Mouse (Mus musculus): Measurements from ENCODE around the gene Rabgap1l. TPM values are rescaled to one million over a fixed set of nuclear protein-coding genes. Genes with fewer than 3 reads are reported as not detected.

The Rabgap1l gene
- polyA plus RNA-seq, 1 experiment = 37.1 TPM

DNA sequence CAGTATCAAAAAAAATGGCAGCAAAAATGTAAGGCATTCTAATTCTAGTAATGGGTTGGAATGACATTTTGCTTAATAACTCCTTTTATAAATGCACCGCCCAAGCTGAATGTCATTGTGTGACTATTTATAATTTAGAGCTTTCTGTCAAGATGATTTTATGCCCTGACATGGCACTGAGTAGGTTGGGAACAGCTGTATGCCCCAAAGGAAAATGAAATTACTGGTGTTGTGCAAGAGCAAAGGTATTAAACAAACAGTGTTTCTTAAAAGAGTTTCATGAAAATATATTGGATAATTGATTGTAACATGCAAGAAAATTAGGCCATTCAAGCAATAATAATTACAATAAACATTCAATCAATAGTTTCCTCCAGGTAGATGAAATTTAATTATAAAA lies 198.4 kb downstream of the Rabgap1l start:
- H3K27me3 ChIP-seq (ENCODE audit: control insufficient read depth, insufficient read depth, low read length, poor library complexity, severe bottlenecking) = no peaks in the 10 kb centered on the region
- TF ChIP-seq POLR2A (IDR thresholded peaks at IDR 0.05; ENCODE audit: insufficient read depth, low read length) = no peak
- TF ChIP-seq CTCF (IDR thresholded peaks at IDR 0.05; ENCODE audit: low read depth, low read length) = no peak
- TF ChIP-seq EP300 (IDR thresholded peaks at IDR 0.05; ENCODE audit: insufficient read depth, low read depth, low read length) = no peak

DNA sequence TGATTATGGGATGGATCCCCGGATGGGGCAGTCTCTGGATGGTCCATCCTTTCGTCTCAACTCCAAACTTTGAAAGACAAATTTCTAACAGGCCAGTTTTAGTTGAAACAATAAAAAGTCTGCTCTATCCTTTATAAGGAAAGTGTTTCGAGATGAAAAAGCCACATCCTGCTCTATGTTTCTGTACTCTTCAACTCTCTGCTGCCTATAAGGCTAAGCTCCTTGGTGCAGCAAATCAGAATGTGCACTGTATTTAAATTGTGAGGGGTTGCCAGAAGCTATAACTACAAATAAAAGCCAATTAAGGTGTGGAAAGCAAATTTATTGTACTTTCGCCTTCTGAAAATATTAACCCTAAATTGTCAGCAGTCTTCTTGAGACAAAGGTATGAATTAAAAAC lies 198.9 kb downstream of the Rabgap1l start:
- no peaks in the 10 kb centered on the region for H3K27me3 ChIP-seq (ENCODE audit: control insufficient read depth, insufficient read depth, low read length, poor library complexity, severe bottlenecking)

More for the DNA sequence above, 198.4 kb downstream of the Rabgap1l start:
- Histone ChIP-seq H3K9ac (ENCODE audit: low read depth, poor library complexity, severe bottlenecking) (no peak overlapping the region), H3K4me1 (ENCODE audit: control insufficient read depth, insufficient read depth, low read length) (no peaks in the 10 kb centered on the region), H3K27ac (ENCODE audit: insufficient read depth, low read length) (no peak overlapping the region), H3K36me3 (ENCODE audit: control insufficient read depth, insufficient read depth, low read length, poor library complexity, severe bottlenecking) (no peaks in the 10 kb centered on the region), H3K9me3 (replicated peaks; ENCODE audit: control insufficient read depth, insufficient read depth, low read length, poor library complexity, severe bottlenecking) (no peaks in the 10 kb centered on the region), H3K4me3 (ENCODE audit: low read depth, low read length) (no peak overlapping the region)

DNA sequence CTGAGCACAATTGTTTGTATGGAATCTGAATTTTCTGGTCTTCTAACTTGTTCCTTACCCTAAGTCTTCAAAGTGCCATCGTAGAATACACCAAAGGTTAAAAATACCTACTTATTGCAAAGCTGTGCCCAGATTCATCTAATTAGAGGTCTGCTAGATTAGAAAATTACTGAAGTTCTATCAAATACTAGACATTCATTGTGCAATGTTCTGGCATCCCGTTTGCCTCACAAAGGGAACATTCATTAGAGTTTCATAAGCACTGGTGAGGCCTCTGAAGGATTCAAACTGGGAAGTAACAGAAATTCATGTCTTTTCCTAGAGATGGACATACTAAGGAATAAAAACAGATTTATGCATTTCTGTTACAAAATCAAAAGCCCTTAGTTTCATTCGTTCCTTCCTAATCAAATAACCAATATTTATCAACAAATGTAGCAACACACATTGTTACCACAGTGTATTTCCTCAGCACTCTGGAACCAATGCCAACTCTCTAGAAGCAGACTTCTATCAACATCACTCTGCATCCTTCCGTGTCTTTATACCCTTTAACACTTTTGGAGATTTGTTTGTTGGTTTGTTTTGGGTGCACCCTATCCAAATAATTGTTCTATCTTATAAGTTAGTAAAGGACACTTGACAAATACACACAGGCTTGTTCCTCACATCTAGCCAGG lies 204.0 kb downstream of the Rabgap1l start:
- Histone ChIP-seq H3K9ac (ENCODE audit: low read depth, poor library complexity, severe bottlenecking) (no peak overlapping the region), H3K27me3 (ENCODE audit: control insufficient read depth, insufficient read depth, low read length, poor library complexity, severe bottlenecking) (no peaks in the 10 kb centered on the region), H3K36me3 (ENCODE audit: control insufficient read depth, insufficient read depth, low read length, poor library complexity, severe bottlenecking) (no peaks in the 10 kb centered on the region), H3K4me3 (ENCODE audit: low read depth, low read length) (no peak overlapping the region), H3K27ac (ENCODE audit: insufficient read depth, low read length) (no peak overlapping the region), H3K4me1 (ENCODE audit: control insufficient read depth, insufficient read depth, low read length) (no peaks in the 10 kb centered on the region), H3K9me3 (replicated peaks; ENCODE audit: control insufficient read depth, insufficient read depth, low read length, poor library complexity, severe bottlenecking) (no peaks in the 10 kb centered on the region)
- no peak for TF ChIP-seq POLR2A (IDR thresholded peaks at IDR 0.05; ENCODE audit: insufficient read depth, low read length)

More for the DNA sequence above, 198.9 kb downstream of the Rabgap1l start:
- no peak overlapping the region for H3K4me3 ChIP-seq (ENCODE audit: low read depth, low read length)
- TF ChIP-seq EP300 (IDR thresholded peaks at IDR 0.05; ENCODE audit: insufficient read depth, low read depth, low read length) (no peak), CTCF (IDR thresholded peaks at IDR 0.05; ENCODE audit: low read depth, low read length) (no peak), POLR2A (IDR thresholded peaks at IDR 0.05; ENCODE audit: insufficient read depth, low read length) (no peak)
- no peaks in the 10 kb centered on the region for H3K9me3 ChIP-seq (replicated peaks; ENCODE audit: control insufficient read depth, insufficient read depth, low read length, poor library complexity, severe bottlenecking)
- H3K36me3 ChIP-seq (ENCODE audit: control insufficient read depth, insufficient read depth, low read length, poor library complexity, severe bottlenecking) = no peaks in the 10 kb centered on the region
- no peak overlapping the region for H3K27ac ChIP-seq (ENCODE audit: insufficient read depth, low read length)
- no peak overlapping the region for H3K9ac ChIP-seq (ENCODE audit: low read depth, poor library complexity, severe bottlenecking)
- H3K4me1 ChIP-seq (ENCODE audit: control insufficient read depth, insufficient read depth, low read length) = no peaks in the 10 kb centered on the region

DNA sequence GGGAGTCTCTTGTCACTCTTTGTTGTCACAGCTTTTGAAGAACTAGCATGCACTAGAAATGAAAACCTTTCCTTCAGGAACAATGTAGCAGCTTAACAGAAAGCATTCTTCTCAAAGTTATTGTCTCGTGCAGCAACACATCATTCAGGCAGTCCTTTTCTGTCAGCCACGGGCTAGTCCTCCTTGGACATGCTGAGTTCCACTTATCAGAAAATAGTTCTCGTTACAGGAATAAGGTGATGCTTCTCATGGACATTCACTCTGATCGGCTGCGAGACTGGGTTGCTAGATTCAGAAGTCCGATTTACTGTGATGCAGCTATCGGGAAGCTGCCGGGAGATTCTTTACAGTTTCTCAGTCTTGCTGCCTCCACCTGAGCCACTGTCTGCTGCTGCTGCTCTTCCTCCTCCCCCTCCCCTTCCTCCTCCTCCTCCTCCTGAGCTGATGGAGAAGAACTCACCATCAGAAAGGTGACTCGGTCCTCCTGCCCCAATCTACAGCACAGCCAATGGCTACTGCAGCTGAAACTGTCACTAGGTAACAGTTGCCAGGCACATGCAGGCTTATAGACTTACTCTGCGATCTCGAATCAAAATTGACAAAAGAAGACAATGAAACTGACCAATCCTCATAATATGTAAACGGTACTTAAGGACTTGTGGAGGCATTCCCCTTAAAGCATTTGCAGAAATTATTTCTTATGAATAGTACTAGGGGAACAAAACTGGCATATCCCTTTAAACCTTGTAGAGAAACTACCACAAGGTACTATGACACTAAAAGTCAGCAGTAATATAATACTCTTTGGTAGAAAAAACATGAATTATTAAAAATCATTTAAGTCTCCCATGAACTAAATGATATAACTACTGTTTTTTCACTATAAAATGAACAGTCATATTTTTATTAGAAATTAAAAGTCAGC lies 213.4 kb downstream of the Rabgap1l start:
- H3K4me1 ChIP-seq (ENCODE audit: control insufficient read depth, insufficient read depth, low read length) = no peaks in the 10 kb centered on the region
- no peaks in the 10 kb centered on the region for H3K27me3 ChIP-seq (ENCODE audit: control insufficient read depth, insufficient read depth, low read length, poor library complexity, severe bottlenecking)
- H3K4me3 ChIP-seq (ENCODE audit: low read depth, low read length) = no peak overlapping the region
- H3K36me3 ChIP-seq (ENCODE audit: control insufficient read depth, insufficient read depth, low read length, poor library complexity, severe bottlenecking) = no peaks in the 10 kb centered on the region
- H3K9me3 ChIP-seq (replicated peaks; ENCODE audit: control insufficient read depth, insufficient read depth, low read length, poor library complexity, severe bottlenecking) = no peaks in the 10 kb centered on the region
- no peak overlapping the region for H3K9ac ChIP-seq (ENCODE audit: low read depth, poor library complexity, severe bottlenecking)
- no peak overlapping the region for H3K27ac ChIP-seq (ENCODE audit: insufficient read depth, low read length)
- no peak for TF ChIP-seq POLR2A (IDR thresholded peaks at IDR 0.05; ENCODE audit: insufficient read depth, low read length)
- TF ChIP-seq CTCF (IDR thresholded peaks at IDR 0.05; ENCODE audit: low read depth, low read length) = no peak
- TF ChIP-seq EP300 (IDR thresholded peaks at IDR 0.05; ENCODE audit: insufficient read depth, low read depth, low read length) = no peak

DNA sequence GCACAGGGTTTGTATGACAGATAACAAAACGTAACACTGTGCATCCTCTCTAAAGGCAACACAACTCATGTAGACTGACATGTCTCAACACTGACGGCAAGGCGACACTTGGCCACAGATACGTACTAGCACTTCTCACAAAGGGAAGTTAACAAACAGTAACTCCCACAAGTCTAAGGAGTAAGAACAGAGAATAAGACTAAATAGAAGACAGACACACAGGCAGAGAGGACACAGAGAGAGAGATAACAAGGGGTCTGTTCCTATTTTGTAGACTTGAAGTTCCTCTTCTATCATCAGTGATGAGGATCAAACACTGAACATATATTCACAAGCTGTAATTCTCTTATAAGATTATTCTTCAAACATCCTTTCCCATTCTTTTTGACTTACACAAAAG lies 216.9 kb downstream of the Rabgap1l start:
- H3K9ac ChIP-seq (ENCODE audit: low read depth, poor library complexity, severe bottlenecking) = no peak overlapping the region
- H3K4me1 ChIP-seq (ENCODE audit: control insufficient read depth, insufficient read depth, low read length) = no peaks in the 10 kb centered on the region
- no peak for TF ChIP-seq EP300 (IDR thresholded peaks at IDR 0.05; ENCODE audit: insufficient read depth, low read depth, low read length)
- no peak for TF ChIP-seq POLR2A (IDR thresholded peaks at IDR 0.05; ENCODE audit: insufficient read depth, low read length)
- no peak for TF ChIP-seq CTCF (IDR thresholded peaks at IDR 0.05; ENCODE audit: low read depth, low read length)

DNA sequence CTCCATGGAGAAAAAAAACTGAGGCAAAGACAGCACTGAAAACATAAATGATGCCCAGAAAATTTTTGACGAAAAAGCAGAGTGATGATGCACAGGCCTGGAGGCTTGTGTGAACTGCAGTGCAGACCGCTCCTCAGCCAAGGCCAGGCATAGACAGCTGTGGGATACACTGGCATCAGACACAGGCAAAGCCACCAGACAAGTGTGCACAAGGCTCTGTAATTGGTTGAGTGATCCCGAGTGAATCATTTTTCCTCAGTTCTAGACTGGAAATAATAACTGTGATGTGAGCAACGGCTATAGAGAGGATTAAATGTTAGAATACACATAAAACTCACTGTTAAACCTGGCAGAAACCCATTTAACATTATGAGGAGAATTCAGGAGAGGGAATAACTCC lies 219.0 kb downstream of the Rabgap1l start:
- H3K4me1 ChIP-seq (ENCODE audit: control insufficient read depth, insufficient read depth, low read length) = no peaks in the 10 kb centered on the region
- H3K27me3 ChIP-seq (ENCODE audit: control insufficient read depth, insufficient read depth, low read length, poor library complexity, severe bottlenecking) = no peaks in the 10 kb centered on the region
- no peak overlapping the region for H3K27ac ChIP-seq (ENCODE audit: insufficient read depth, low read length)
- H3K36me3 ChIP-seq (ENCODE audit: control insufficient read depth, insufficient read depth, low read length, poor library complexity, severe bottlenecking) = no peaks in the 10 kb centered on the region
- no peak overlapping the region for H3K9ac ChIP-seq (ENCODE audit: low read depth, poor library complexity, severe bottlenecking)
- no peaks in the 10 kb centered on the region for H3K9me3 ChIP-seq (replicated peaks; ENCODE audit: control insufficient read depth, insufficient read depth, low read length, poor library complexity, severe bottlenecking)
- TF ChIP-seq POLR2A (IDR thresholded peaks at IDR 0.05; ENCODE audit: insufficient read depth, low read length) = no peak
- TF ChIP-seq EP300 (IDR thresholded peaks at IDR 0.05; ENCODE audit: insufficient read depth, low read depth, low read length) = no peak
- no peak for TF ChIP-seq CTCF (IDR thresholded peaks at IDR 0.05; ENCODE audit: low read depth, low read length)
- no peak overlapping the region for H3K4me3 ChIP-seq (ENCODE audit: low read depth, low read length)

More for the DNA sequence above, 216.9 kb downstream of the Rabgap1l start:
- Histone ChIP-seq H3K36me3 (ENCODE audit: control insufficient read depth, insufficient read depth, low read length, poor library complexity, severe bottlenecking) (no peaks in the 10 kb centered on the region), H3K4me3 (ENCODE audit: low read depth, low read length) (no peak overlapping the region), H3K27me3 (ENCODE audit: control insufficient read depth, insufficient read depth, low read length, poor library complexity, severe bottlenecking) (no peaks in the 10 kb centered on the region), H3K27ac (ENCODE audit: insufficient read depth, low read length) (no peak overlapping the region), H3K9me3 (replicated peaks; ENCODE audit: control insufficient read depth, insufficient read depth, low read length, poor library complexity, severe bottlenecking) (no peaks in the 10 kb centered on the region)
